Mouse (Mus musculus) forebrain, embryonic 14.5 days (tissue): Measurements from ENCODE around the gene Gm4778. TPM values are rescaled to one million over a fixed set of nuclear protein-coding genes. Genes with fewer than 3 reads are reported as not detected.
"Not testable (repeated sequence)": the region's sequence is repeated elsewhere in the genome, so short reads cannot be mapped to it uniquely, and the experiment has no call there.

Experiments
- ATAC-seq: fragments of 200-750 bp; cut with Nextera tagmentation; 2 replicates; pipeline ENCODE4 v1.8.0; 2017; ENCODE audit warnings: mild to moderate bottlenecking, moderate library complexity
- DNase-seq: peaks from one replicate; pipeline ENCODE4 v3.0.0-alpha.2; 2015; ENCODE audit warnings: low spot score
- H3K27ac ChIP-seq: fragments of 300-500 bp; sonication (generic); 2 replicates; pipeline ENCODE4 v1.5.1; 2014; ENCODE audit warnings: low read depth, mild to moderate bottlenecking, control low read depth, low read length, moderate library complexity
- H3K27me3 ChIP-seq: fragments of 300-500 bp; sonication (generic); replicated peaks from 2 replicates; pipeline ENCODE4 v1.6.1; 2014; ENCODE audit warnings: low read length, control low read depth, mixed read lengths; ENCODE audit not compliant: control insufficient read depth, insufficient read depth
- H3K36me3 ChIP-seq: fragments of 300-500 bp; sonication (generic); 2 replicates; pipeline ENCODE4 v1.6.1; 2014; ENCODE audit warnings: low read length, control low read depth; ENCODE audit not compliant: control insufficient read depth, insufficient read depth
- H3K4me1 ChIP-seq: fragments of 300-500 bp; sonication (generic); 2 replicates; pipeline ENCODE4 v1.6.1; 2014; ENCODE audit warnings: antibody characterized with exemption, low read length, control low read depth; ENCODE audit not compliant: control insufficient read depth, insufficient read depth
- H3K4me2 ChIP-seq: fragments of 300-500 bp; sonication (generic); 2 replicates; pipeline ENCODE4 v1.6.1; 2014; ENCODE audit warnings: mild to moderate bottlenecking, control low read depth, low read length
- H3K4me3 ChIP-seq: fragments of 300-500 bp; sonication (generic); 2 replicates; pipeline ENCODE4 v1.5.1; 2014; ENCODE audit warnings: low read depth, low read length, control low read depth
- H3K9ac ChIP-seq: fragments of 300-500 bp; sonication (generic); 2 replicates; pipeline ENCODE4 v1.6.1; 2014; ENCODE audit warnings: mild to moderate bottlenecking, low read length, control low read depth, moderate library complexity
- H3K9me3 ChIP-seq: fragments of 300-500 bp; sonication (generic); replicated peaks from 2 replicates; pipeline ENCODE4 v1.6.1; 2016; ENCODE audit warnings: low read length, control low read depth, mixed read lengths; ENCODE audit not compliant: control insufficient read depth
- WGBS: fragments of 180-500 bp; shearing (Covaris S2); extraction: QIAGEN DNeasy Blood & Tissue Kit; methylation state at CpG from one replicate; pipeline ENCODE4 v1.1.7; 2014; 5-methylcytosine and 5-hydroxymethylcytosine counted together
- polyA plus RNA-seq: library from polyadenylated mRNA; unstranded; fragments of >200 nt; fragmentation: Nextera tagmentation; extraction: Ambion mirVana; gene quantifications from 2 replicates; pipeline ENCODE4 v1.2.1, GENCODE M21; 2014

Gm4778 gene
- polyA plus RNA-seq: not detected in 2 replicates

DNA sequence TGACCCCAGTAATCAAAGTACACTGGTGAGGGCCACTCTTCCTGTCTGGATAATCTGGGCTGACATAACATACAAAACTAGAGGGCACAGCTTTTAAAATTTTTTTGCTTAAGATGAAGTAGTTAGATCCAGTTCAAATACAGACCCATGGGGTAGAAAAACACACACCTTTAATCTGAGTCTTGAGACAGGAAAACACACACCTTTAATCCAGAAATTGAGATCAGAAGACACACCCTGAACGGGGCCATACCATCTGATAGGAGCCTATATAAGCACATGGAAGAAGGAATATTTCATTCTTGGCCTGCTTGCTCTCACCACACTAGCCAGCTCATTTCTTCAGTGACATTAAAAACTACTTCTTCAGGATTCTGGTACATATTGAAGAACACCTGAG is at the start of gene Gm4778:
Gene Gm4778 (plus strand): TSS at position 301 of the 400 bp plus-strand sequence.
- not testable (repeated sequence) for ATAC-seq, H3K36me3 ChIP-seq, H3K4me2 ChIP-seq, DNase-seq, H3K9ac ChIP-seq, H3K27ac ChIP-seq, H3K4me3 ChIP-seq, H3K27me3 ChIP-seq, H3K4me1 ChIP-seq, H3K9me3 ChIP-seq
- WGBS: 92% methylated on average over 1 of the region's 1 CpGs

DNA sequence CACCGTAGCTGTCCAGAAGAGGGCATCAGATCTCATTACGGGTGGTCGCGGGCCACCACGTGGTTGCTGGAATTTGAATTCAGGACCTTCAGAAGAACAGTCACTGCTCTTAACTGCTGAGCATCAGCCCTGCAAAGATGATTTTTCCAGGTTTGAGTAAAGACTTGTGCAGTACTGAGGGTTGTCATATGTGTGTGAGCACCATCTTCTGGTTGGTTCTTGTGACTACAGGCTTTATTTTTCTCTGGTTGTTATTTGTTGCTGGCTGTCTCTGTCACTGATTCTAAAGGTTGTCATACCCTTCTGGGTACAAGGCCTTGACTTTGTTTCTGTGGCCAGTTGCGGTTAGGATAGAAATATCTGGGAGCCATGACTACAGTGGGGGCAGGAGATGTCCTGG is 3.2 kb upstream of the Gm4778 start:
- ATAC-seq (peak; percentile 67; the same call in 1 of the 2 replicates), DNase-seq (peak; percentile 64)
- H3K4me1 ChIP-seq: no peaks in the 10 kb centered on the region
- no peak overlapping the region for H3K4me2 ChIP-seq
- H3K36me3 ChIP-seq: no peaks in the 10 kb centered on the region
- H3K27me3 ChIP-seq: no peaks in the 10 kb centered on the region
- no peak overlapping the region for H3K9ac ChIP-seq
- no peaks in the 10 kb centered on the region for H3K9me3 ChIP-seq
- WGBS: 43% methylated on average over 6 of the region's 6 CpGs
- no peak overlapping the region for H3K27ac ChIP-seq
- no peak overlapping the region for H3K4me3 ChIP-seq

DNA sequence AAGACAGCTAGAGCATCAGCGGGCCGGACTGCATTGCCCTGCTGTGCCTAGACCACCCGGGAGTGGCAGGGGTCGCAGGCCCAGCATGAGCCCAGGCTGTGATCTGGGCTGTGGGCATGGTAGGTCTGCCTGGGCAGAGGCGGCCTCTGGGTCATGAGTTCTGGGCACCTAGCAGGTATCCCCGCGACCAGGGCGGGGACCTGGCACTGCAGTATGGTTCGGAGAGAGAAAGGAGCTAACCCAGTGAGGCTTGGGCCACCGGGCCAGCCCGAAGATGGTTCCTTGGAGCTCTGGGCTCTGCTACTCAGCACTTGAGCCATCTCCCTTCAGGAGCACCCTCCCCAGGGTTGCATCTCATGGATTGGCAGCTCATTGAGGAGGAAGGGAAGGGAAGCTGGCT is 12.2 kb downstream of the Gm4778 start:
- H3K27me3 ChIP-seq: no peaks in the 10 kb centered on the region
- H3K9ac ChIP-seq: no peak overlapping the region
- no peaks in the 10 kb centered on the region for H3K36me3 ChIP-seq
- 84% methylated on average over 11 of the region's 11 CpGs for WGBS
- ATAC-seq: no peak
- H3K4me2 ChIP-seq: no peak overlapping the region
- no peaks in the 10 kb centered on the region for H3K9me3 ChIP-seq
- DNase-seq: no peak
- no peak overlapping the region for H3K27ac ChIP-seq
- no peaks in the 10 kb centered on the region for H3K4me1 ChIP-seq
- no peak overlapping the region for H3K4me3 ChIP-seq

DNA sequence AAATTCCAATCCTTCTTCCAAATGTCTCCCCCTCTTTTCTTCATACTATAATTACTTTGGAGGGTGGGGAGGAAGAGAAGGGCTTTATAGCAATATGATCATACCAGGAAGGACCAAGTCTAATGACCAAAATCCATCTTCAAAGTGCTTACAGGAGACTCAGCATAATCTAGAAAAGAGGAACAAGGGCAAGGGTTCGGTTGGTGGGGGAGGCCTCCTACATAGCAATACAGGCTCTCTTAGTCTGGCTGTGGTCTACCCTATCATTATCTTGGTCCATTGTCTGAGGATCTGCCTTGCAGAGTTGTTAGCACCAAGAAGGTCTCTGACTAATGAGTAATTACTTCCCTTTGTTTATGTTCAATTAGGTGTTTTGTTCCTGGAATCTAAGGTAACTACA is 41.6 kb downstream of the Gm4778 start:
- ATAC-seq: no peak
- Histone ChIP-seq H3K4me2 (no peak overlapping the region), H3K4me3 (no peak overlapping the region), H3K9ac (no peak overlapping the region), H3K36me3 (no peaks in the 10 kb centered on the region), H3K27me3 (no peaks in the 10 kb centered on the region), H3K27ac (no peak overlapping the region), H3K4me1 (no peaks in the 10 kb centered on the region), H3K9me3 (no peaks in the 10 kb centered on the region)
- WGBS: 59% methylated on average over 1 of the region's 1 CpGs
- no peak for DNase-seq

- Histone ChIP-seq H3K9ac (no peak overlapping the region), H3K36me3 (no peaks in the 10 kb centered on the region), H3K27me3 (no peaks in the 10 kb centered on the region), H3K4me2 (no peak overlapping the region), H3K27ac (no peak overlapping the region), H3K4me1 (peaks cover 4% of the 10 kb centered on the region; the same call in 1 of the 2 replicates), H3K9me3 (no peaks in the 10 kb centered on the region), H3K4me3 (no peak overlapping the region)
- ATAC-seq (no peak), DNase-seq (no peak)
These were observed 43.1 kb downstream of the Gm4778 start for GRCm38 (mm10) chr3:94306975-94307374.

GRCm38 (mm10) chr3:94309633-94310363 is 46.0 kb downstream of the Gm4778 start, which contains the start of gene Them4:
Gene Them4 (plus strand): TSS chr3:94310089.
- Histone ChIP-seq H3K9me3 (no peaks in the 10 kb centered on the region), H3K36me3 (no peaks in the 10 kb centered on the region), H3K4me1 (peaks cover 4% of the 10 kb centered on the region; the same call in 1 of the 2 replicates), H3K27me3 (no peaks in the 10 kb centered on the region), H3K27ac (peak within 1 kb of the TSS; percentile 40), H3K4me3 (peak within 1 kb of the TSS; percentile 48), H3K4me2 (peak within 1 kb of the TSS; percentile 57), H3K9ac (peak within 1 kb of the TSS; percentile 72)
- DNase-seq (peak; percentile 95), ATAC-seq (peak; percentile 98)
- 2% methylated on average over 47 of the region's 47 CpGs for WGBS

DNA sequence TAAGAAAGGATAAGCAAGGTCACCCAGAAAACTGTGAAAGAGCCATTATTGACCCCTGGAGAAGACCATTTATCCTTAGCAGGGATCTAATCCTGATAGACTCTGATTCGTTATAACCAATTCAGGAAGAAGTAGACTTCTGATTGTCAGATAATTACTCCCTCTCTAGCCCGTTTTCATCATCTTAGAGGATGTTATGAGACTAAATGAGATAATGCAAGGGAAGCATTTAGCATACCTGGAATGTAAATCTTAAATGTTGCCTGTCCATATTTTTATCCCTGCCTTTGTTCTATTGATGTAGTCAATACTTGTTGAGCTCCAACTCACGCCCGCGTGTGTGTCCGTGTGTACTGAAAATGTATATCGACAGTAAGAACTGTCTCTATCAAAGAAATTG is 46.7 kb downstream of the Gm4778 start:
- H3K27me3 ChIP-seq: no peaks in the 10 kb centered on the region
- peak overlapping the region; percentile 72 for H3K9ac ChIP-seq
- 52% methylated on average over 7 of the region's 7 CpGs for WGBS
- H3K4me2 ChIP-seq: peak overlapping the region; percentile 57
- no peaks in the 10 kb centered on the region for H3K36me3 ChIP-seq
- peaks cover 4% of the 10 kb centered on the region; the same call in 1 of the 2 replicates for H3K4me1 ChIP-seq
- no peaks in the 10 kb centered on the region for H3K9me3 ChIP-seq
- DNase-seq (peak; percentile 17), ATAC-seq (no peak; the same call in 1 of the 2 replicates)
- peak overlapping the region; percentile 48 for H3K4me3 ChIP-seq
- peak overlapping the region; percentile 40 for H3K27ac ChIP-seq

DNA sequence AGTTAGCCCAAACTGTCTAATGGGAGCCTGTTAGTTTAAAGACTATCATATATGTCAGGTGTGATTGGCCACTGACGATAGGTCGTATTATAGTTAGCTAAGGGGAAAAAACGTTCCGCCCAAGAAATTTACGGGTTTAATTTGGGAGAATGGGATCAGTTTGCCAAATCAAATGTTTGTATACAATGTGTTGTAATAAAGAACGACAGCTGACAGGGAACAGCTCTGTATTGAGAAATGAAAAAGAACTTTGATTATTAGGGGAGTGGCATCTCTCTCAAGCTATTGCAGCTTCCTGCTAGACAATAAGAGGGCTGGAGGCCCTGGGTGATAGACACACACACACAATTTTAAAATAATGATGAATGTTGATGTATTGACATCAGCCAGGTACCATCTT is 47.1 kb downstream of the Gm4778 start:
- H3K27me3 ChIP-seq: no peaks in the 10 kb centered on the region
- no peaks in the 10 kb centered on the region for H3K9me3 ChIP-seq
- H3K4me3 ChIP-seq: peak overlapping the region; percentile 48
- no peak overlapping the region for H3K27ac ChIP-seq
- H3K9ac ChIP-seq: peak overlapping the region; percentile 72; the same call in 1 of the 2 replicates
- H3K36me3 ChIP-seq: no peaks in the 10 kb centered on the region
- 72% methylated on average over 6 of the region's 6 CpGs for WGBS
- peaks cover 4% of the 10 kb centered on the region; the same call in 1 of the 2 replicates for H3K4me1 ChIP-seq
- H3K4me2 ChIP-seq: peak overlapping the region; percentile 57
- no peak for DNase-seq
- no peak for ATAC-seq

DNA sequence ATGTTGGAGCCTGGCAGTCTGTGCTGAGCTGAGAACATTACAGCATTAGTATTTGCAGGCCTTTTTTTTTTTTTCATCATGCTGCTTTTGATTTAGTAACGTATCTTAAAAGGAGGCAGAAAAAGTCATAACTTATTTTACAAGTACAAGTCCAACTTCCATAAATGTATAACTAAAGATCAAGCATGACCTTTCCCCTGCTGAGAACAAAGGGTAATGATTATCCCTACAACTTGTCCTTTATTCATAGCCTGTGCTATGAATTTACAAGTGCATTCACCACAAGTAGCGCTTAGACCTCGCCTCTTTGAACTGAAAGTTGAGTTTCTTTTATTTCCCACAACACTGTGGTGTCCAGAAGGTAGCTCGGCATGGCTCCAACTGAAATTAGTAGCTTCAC is 47.5 kb downstream of the Gm4778 start:
- no peak for ATAC-seq
- H3K4me1 ChIP-seq: peaks cover 4% of the 10 kb centered on the region; the same call in 1 of the 2 replicates
- H3K9me3 ChIP-seq: no peaks in the 10 kb centered on the region
- 86% methylated on average over 4 of the region's 4 CpGs for WGBS
- H3K27me3 ChIP-seq: no peaks in the 10 kb centered on the region
- H3K36me3 ChIP-seq: no peaks in the 10 kb centered on the region
- peak; percentile 4 for DNase-seq
- no peak overlapping the region for H3K9ac ChIP-seq
- no peak overlapping the region for H3K27ac ChIP-seq
- no peak overlapping the region for H3K4me3 ChIP-seq
- no peak overlapping the region for H3K4me2 ChIP-seq
